In the genomic region with DNA sequence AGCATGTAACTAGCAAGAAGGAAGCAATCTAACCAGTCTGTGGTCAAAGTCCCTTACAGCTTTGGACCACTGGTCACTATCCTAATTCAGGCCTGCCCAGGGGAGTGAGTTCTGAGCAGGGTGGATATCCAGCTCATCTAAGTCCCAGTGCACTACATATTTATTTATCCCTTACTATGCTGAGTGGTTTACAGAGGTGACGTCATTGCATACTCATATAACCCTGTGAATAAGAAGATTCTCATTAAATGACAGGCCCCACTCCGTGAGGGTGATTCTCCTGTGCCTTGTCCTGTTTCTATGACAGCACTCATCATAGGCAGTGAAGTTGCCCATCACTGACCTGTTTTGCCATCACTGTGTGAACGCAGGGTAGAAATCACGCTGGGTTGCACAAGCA, we compare ENCODE assay signal across 8 mouse cellular contexts. TPM values are rescaled to one million over a fixed set of nuclear protein-coding genes. Genes with fewer than 3 reads are reported as not detected.
DNase-seq lines count a peak whose midpoint lies in the region; ATAC-seq and TF ChIP-seq lines count a peak whose summit lies in the region.
"Had no signal": no experiment of that assay in that cellular context is flagged by ENCODE, and none has a peak within 500 bp of the region (broad histone marks: within the 10 kb centered on the region; RNA-seq: fewer than 3 reads in every experiment).

No protein-coding gene starts in this region.

- DNase-seq in left cerebral cortex, adult 2 months (ENCODE audit: extremely low spot score in 1 of 2, low spot score in 2 of 2): no peak
- DNase-seq in left cerebral cortex, adult 9 months (ENCODE audit: low spot score in 2 of 2): no peak
- no peak for DNase-seq in forebrain, embryonic 10.5 days (ENCODE audit: extremely low spot score, low spot score)
- DNase-seq in hindbrain, postnatal 0 days (ENCODE audit: low spot score): no peak
- DNase-seq in spleen, postnatal 14 days (ENCODE audit: low spot score in 2 of 2): no peak
- DNase-seq in adrenal gland, adult (ENCODE audit: inconsistent age in 2 of 2, low spot score in 1 of 2): no peak

- ATAC-seq in hindbrain, postnatal 0 days: 0 out of 2 replicates have a peak, but pooled peaks have one; percentile 6

- no peak overlapping the region for H3K4me3 ChIP-seq in left cerebral cortex, adult 2 months
- H3K4me3 ChIP-seq in forebrain, embryonic 10.5 days: no peak overlapping the region
- no peak overlapping the region for H3K4me3 ChIP-seq in hindbrain, postnatal 0 days (ENCODE audit: low read length)
- no peak overlapping the region for H3K4me3 ChIP-seq in small intestine, adult 2 months (ENCODE audit: low read depth, low read length)

- peaks cover 59% of the 10 kb centered on the region for H3K4me1 ChIP-seq in forebrain, embryonic 10.5 days
- H3K4me1 ChIP-seq in hindbrain, postnatal 0 days (ENCODE audit: insufficient read depth, low read length): peaks cover 42% of the 10 kb centered on the region
- H3K4me1 ChIP-seq in small intestine, adult 2 months (ENCODE audit: control insufficient read depth, insufficient read depth, insufficient read length, low read length): peaks cover 13% of the 10 kb centered on the region

- H3K4me2 ChIP-seq in hindbrain, postnatal 0 days (ENCODE audit: low read depth, low read length): no peak overlapping the region

- intact Hi-C loops in left cerebral cortex, adult 2 months (cut with DNase I): no loop called here

- H3K9ac ChIP-seq in hindbrain, postnatal 0 days (replicated peaks; ENCODE audit: low read length): peak overlapping the region; percentile 13; the same call in 1 of the 2 replicates

- H3K9me3 ChIP-seq in forebrain, embryonic 10.5 days: no peaks in the 10 kb centered on the region
- no peaks in the 10 kb centered on the region for H3K9me3 ChIP-seq in hindbrain, postnatal 0 days (ENCODE audit: low read length)

- 87% methylated on average over 4 of the region's 4 CpGs for WGBS in forebrain, embryonic 10.5 days
- WGBS in hindbrain, postnatal 0 days: 52% methylated on average over 4 of the region's 4 CpGs
- 85% methylated on average over 4 of the region's 4 CpGs for WGBS in small intestine, adult 2 months

- peak overlapping the region; percentile 82 for H3K27ac ChIP-seq in left cerebral cortex, adult 2 months
- peak overlapping the region; percentile 78 for H3K27ac ChIP-seq in forebrain, embryonic 10.5 days
- peak overlapping the region; percentile 85 for H3K27ac ChIP-seq in hindbrain, postnatal 0 days
- H3K27ac ChIP-seq in small intestine, adult 2 months (ENCODE audit: insufficient read depth, low read depth, low read length): peak overlapping the region; percentile 34

- TF ChIP-seq POLR2A in small intestine, adult 2 months (IDR thresholded peaks at IDR 0.05; ENCODE audit: low read depth, low read length): no peak

- no peak for TF ChIP-seq CTCF in left cerebral cortex, adult 2 months (IDR thresholded peaks at IDR 0.05)
- TF ChIP-seq CTCF in hindbrain, postnatal 0 days (IDR thresholded peaks at IDR 0.05; ENCODE audit: low read depth): no peak
- TF ChIP-seq CTCF in small intestine, adult 2 months (IDR thresholded peaks at IDR 0.05; ENCODE audit: extremely low read depth, insufficient read length, insufficient replicate concordance, low read depth, low read length): no peak

- H3K27me3 ChIP-seq in forebrain, embryonic 10.5 days (ENCODE audit: poor library complexity, severe bottlenecking): no peaks in the 10 kb centered on the region
- no peaks in the 10 kb centered on the region for H3K27me3 ChIP-seq in hindbrain, postnatal 0 days (ENCODE audit: insufficient read depth, low read length)
- no peaks in the 10 kb centered on the region for H3K27me3 ChIP-seq in small intestine, adult 2 months (ENCODE audit: control insufficient read depth, insufficient read depth, low read length)
- H3K27me3 ChIP-seq: Patski had no signal

- H3K36me3 ChIP-seq in forebrain, embryonic 10.5 days (replicated peaks): peaks cover 64% of the 10 kb centered on the region
- peaks cover 25% of the 10 kb centered on the region; the same call in 1 of the 2 replicates for H3K36me3 ChIP-seq in hindbrain, postnatal 0 days (ENCODE audit: insufficient read depth, low read length)
- peaks cover 30% of the 10 kb centered on the region for H3K36me3 ChIP-seq in small intestine, adult 2 months (ENCODE audit: control insufficient read depth, insufficient read depth, low read length)

RNA-seq across cellular contexts. Expression of gene Cry2, which starts 8.5 kb away (rescaled TPM):
- 100 to 1,000 TPM; 126 to 129 TPM for total RNA-seq in left cerebral cortex, adult 2 months (2021)
- polyA plus RNA-seq in forebrain, embryonic 10.5 days (2016; fragmentation: Nextera tagmentation; extraction: Ambion mirVana): 25.5 and 27.3 TPM in 2 replicates
- 43.8 and 45.5 TPM in 2 replicates for total RNA-seq in hindbrain, postnatal 0 days (2014; rRNA removed)
- 50.6 and 52.0 TPM in 2 replicates for polyA plus RNA-seq in hindbrain, postnatal 0 days (2015; fragmentation: Nextera tagmentation; extraction: Ambion mirVana)
- polyA plus RNA-seq in small intestine, adult 2 months (2012; rRNA removed): 4.7 and 13.1 TPM in 2 replicates

RNA-seq across cellular contexts. Expression of gene Mapk8ip1, which starts 24.3 kb away (rescaled TPM):
- 100 to 1,000 TPM; 340 to 364 TPM for total RNA-seq in left cerebral cortex, adult 2 months (2021)
- 47.0 and 48.1 TPM in 2 replicates for polyA plus RNA-seq in forebrain, embryonic 10.5 days (2016; fragmentation: Nextera tagmentation; extraction: Ambion mirVana)
- 361 and 373 TPM in 2 replicates for total RNA-seq in hindbrain, postnatal 0 days (2014; rRNA removed)
- 177 and 182 TPM in 2 replicates for polyA plus RNA-seq in hindbrain, postnatal 0 days (2015; fragmentation: Nextera tagmentation; extraction: Ambion mirVana)
- 4.7 and 5.3 TPM in 2 replicates for polyA plus RNA-seq in small intestine, adult 2 months (2012; rRNA removed)

RNA-seq across cellular contexts. Expression of gene Slc35c1, which starts 35.0 kb away (rescaled TPM):
- total RNA-seq in left cerebral cortex, adult 2 months (2021): 10 to 100 TPM; 16.1 to 16.9 TPM
- polyA plus RNA-seq in forebrain, embryonic 10.5 days (2016; fragmentation: Nextera tagmentation; extraction: Ambion mirVana): 14.2 and 14.4 TPM in 2 replicates
- total RNA-seq in hindbrain, postnatal 0 days (2014; rRNA removed): 11.0 and 12.7 TPM in 2 replicates
- 12.7 and 16.4 TPM in 2 replicates for polyA plus RNA-seq in hindbrain, postnatal 0 days (2015; fragmentation: Nextera tagmentation; extraction: Ambion mirVana)
- polyA plus RNA-seq in small intestine, adult 2 months (2012; rRNA removed): 124 and 160 TPM in 2 replicates

RNA-seq across cellular contexts. Expression of gene 1700029I15Rik, which starts 43.0 kb away (rescaled TPM):
- 1 to 10 TPM; 5.3 TPM for total RNA-seq in left cerebral cortex, adult 2 months (2021)
- polyA plus RNA-seq in forebrain, embryonic 10.5 days (2016; fragmentation: Nextera tagmentation; extraction: Ambion mirVana): 3.9 and 4.4 TPM in 2 replicates
- 1.6 and 1.8 TPM in 2 replicates for total RNA-seq in hindbrain, postnatal 0 days (2014; rRNA removed)
- polyA plus RNA-seq in hindbrain, postnatal 0 days (2015; fragmentation: Nextera tagmentation; extraction: Ambion mirVana): 4.0 and 4.9 TPM in 2 replicates
- 3.5 and 7.4 TPM in 2 replicates for polyA plus RNA-seq in small intestine, adult 2 months (2012; rRNA removed)

RNA-seq across cellular contexts. Expression of gene Large2, which starts 50.7 kb away (rescaled TPM):
- total RNA-seq in left cerebral cortex, adult 2 months (2021): 1 to 10 TPM in 1 of 2 experiments, under 1 TPM in 1; 0.72 to 1.0 TPM
- 31.9 and 33.5 TPM in 2 replicates for polyA plus RNA-seq in forebrain, embryonic 10.5 days (2016; fragmentation: Nextera tagmentation; extraction: Ambion mirVana)
- 0.11 and 0.16 TPM in 2 replicates for total RNA-seq in hindbrain, postnatal 0 days (2014; rRNA removed)
- 1.8 and 2.1 TPM in 2 replicates for polyA plus RNA-seq in hindbrain, postnatal 0 days (2015; fragmentation: Nextera tagmentation; extraction: Ambion mirVana)
- polyA plus RNA-seq in small intestine, adult 2 months (2012; rRNA removed): 12.3 and 15.6 TPM in 2 replicates

Comparison
In these comparisons a context has a peak if more than half of its experiments do, and no peak if none do; other contexts are left out.
1. H3K27ac ChIP-seq: peak in every context shown above with its lines; median percentile 85 in hindbrain, postnatal 0 days; 82 in left cerebral cortex, adult 2 months; 78 in forebrain, embryonic 10.5 days; 34 in small intestine, adult 2 months.